Mouse (Mus musculus) neural tube, embryonic 15.5 days (tissue): Measurements from ENCODE around the gene Lingo2. TPM values are rescaled to one million over a fixed set of nuclear protein-coding genes. Genes with fewer than 3 reads are reported as not detected.

ENCODE experiments used
- ATAC-seq: fragments of 200-750 bp; cut with Nextera tagmentation; 2 replicates; pipeline ENCODE4 v1.8.0; 2017; ENCODE audit warnings: mild to moderate bottlenecking, moderate TSS enrichment, moderate library complexity; ENCODE audit not compliant: low FRiP score
- H3K27ac ChIP-seq: fragments of 300-500 bp; sonication (generic); replicated peaks from 2 replicates; pipeline ENCODE4 v1.5.1; 2015; ENCODE audit warnings: mild to moderate bottlenecking, inconsistent platforms
- H3K27me3 ChIP-seq: fragments of 300-500 bp; sonication (generic); replicated peaks from 2 replicates; pipeline ENCODE4 v1.6.1; 2015; ENCODE audit warnings: inconsistent platforms
- H3K36me3 ChIP-seq: fragments of 300-500 bp; sonication (generic); 2 replicates; pipeline ENCODE4 v1.6.1; 2015; ENCODE audit warnings: inconsistent platforms
- H3K4me1 ChIP-seq: fragments of 300-500 bp; sonication (generic); 2 replicates; pipeline ENCODE4 v1.6.1; 2015; ENCODE audit warnings: inconsistent platforms
- H3K4me2 ChIP-seq: fragments of 300-500 bp; sonication (generic); 2 replicates; pipeline ENCODE4 v1.6.1; 2015; ENCODE audit warnings: inconsistent platforms, mild to moderate bottlenecking, moderate library complexity
- H3K4me3 ChIP-seq: fragments of 300-500 bp; sonication (generic); replicated peaks from 2 replicates; pipeline ENCODE4 v1.5.1; 2015; ENCODE audit warnings: mild to moderate bottlenecking, inconsistent platforms
- H3K9ac ChIP-seq: fragments of 300-500 bp; sonication (generic); replicated peaks from 2 replicates; pipeline ENCODE4 v1.6.1; 2015; ENCODE audit warnings: mild to moderate bottlenecking, inconsistent platforms
- H3K9me3 ChIP-seq: fragments of 300-500 bp; sonication (generic); replicated peaks from 2 replicates; pipeline ENCODE4 v1.6.1; 2016; ENCODE audit warnings: inconsistent platforms
- WGBS: fragments of 180-500 bp; shearing (Covaris S2); methylation state at CpG from one replicate; pipeline ENCODE4 v1.1.7; 2015; ENCODE audit warnings: mixed read lengths; 5-methylcytosine and 5-hydroxymethylcytosine counted together
- polyA plus RNA-seq: library from polyadenylated mRNA; unstranded; fragments of >200 nt; fragmentation: Nextera tagmentation; extraction: Ambion mirVana; gene quantifications from 2 replicates; pipeline ENCODE4 v1.2.1, GENCODE M21; 2015

The Lingo2 gene
- polyA plus RNA-seq, 1 experiment from 2014 or later, result 89.8 TPM

DNA sequence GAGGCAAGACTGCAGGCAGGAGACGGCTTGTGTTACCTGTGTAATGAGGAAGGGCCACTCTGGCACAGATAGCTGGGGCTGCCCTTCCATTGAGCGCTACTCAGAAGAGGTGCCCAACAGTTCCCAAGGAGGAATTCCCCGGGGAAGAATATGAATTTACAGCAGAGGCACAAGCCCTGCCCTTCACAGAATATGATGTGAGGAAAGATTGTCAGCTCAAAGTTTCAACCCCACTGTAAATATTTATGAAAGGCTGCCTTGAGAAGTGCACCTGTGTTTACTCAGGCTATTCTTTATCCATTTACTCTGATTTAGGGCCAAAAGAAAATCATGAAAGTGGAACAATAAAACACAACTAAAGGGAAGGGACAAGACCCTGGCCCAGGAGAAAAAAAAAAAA lies 1034.1 kb downstream of the Lingo2 start:
- Histone ChIP-seq H3K4me2 (no peak overlapping the region), H3K4me1 (no peaks in the 10 kb centered on the region), H3K9ac (no peak overlapping the region), H3K27me3 (no peaks in the 10 kb centered on the region), H3K9me3 (no peaks in the 10 kb centered on the region), H3K27ac (no peak overlapping the region), H3K4me3 (no peak overlapping the region), H3K36me3 (no peaks in the 10 kb centered on the region)
- 83% methylated on average over 3 of the region's 3 CpGs for WGBS
- no peak for ATAC-seq

DNA sequence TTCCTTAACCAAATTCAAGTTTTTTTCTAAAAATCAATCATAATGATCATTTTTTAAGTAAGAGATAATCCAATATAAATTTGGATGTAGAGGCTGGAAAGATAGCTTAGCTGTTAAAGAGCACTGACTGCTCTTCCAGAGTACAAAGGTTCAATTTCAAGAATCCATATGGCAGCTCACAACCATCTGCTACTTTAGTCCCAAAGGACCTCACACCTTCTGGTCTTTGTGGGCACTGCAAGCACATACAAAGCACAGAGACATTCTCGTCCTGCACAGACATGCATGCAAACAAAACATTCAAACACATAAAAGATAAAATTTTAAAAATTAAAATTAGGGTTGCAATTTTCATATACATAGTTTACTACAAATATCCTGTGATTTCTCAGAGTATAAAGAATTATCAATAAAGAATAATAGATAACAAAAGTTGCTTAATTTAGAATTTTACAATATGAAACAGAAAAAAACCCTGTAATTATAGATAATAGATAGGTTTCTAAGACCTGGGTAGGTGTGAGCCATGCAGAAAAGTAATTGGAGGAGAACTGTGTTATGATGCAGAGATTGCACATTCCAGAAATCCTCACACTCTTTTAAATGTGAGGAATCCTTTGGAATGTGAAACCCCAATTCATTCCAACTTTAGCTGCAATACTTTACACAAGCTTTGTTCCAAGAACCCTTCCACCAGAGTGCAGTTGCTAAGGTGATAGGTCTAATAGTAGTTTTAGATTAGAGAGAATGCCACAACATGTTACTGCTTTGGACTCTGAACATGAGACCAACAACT lies 1053.6 kb downstream of the Lingo2 start:
- Histone ChIP-seq H3K4me1 (no peaks in the 10 kb centered on the region), H3K27ac (no peak overlapping the region), H3K9me3 (no peaks in the 10 kb centered on the region), H3K9ac (no peak overlapping the region), H3K36me3 (no peaks in the 10 kb centered on the region), H3K4me2 (no peak overlapping the region), H3K4me3 (no peak overlapping the region), H3K27me3 (no peaks in the 10 kb centered on the region)
- WGBS, result 33% methylated on average over 1 of the region's 1 CpGs
- no peak for ATAC-seq

DNA sequence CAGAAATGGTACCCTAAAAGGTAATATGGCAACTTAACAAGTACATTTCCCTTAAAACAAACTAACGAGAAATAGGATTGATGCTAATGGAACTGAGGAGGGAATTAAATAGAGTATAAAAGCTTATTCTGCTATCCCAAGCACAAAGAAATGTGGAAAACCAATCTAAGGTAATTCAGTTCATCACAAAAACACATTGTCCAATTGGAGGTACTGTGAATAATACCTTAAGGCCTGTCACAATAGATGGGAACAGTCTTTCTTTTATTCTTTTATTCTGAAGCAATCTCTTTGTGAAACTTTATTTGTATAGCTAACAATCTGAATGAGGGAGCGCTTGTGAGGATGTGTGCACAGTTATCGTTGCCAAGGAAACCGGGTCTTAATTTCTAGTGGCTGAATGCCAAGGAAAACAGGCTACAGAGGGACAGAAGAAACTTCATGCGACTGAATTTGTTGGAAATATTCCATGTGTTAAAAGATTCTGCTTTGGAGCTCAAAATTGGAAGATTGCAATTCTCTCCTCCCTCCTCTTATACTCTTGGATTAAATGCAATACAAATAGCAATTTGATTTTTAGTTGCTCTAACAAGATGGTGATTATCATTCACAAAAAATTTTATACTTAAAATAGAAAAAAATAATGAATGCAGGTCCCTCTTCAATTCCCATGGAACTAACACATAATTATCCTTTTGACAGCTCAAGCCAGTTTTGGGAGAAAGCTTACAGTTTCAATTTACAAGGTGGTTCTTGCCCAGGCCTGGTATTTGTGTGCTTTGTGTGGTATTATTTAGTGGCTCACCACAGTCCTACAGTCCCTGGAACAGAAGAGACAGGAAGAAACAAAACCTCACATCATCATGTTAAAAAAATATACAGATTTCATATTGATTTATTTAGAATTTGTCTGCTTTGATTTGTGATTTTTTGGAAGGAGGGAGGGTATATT lies 1065.7 kb downstream of the Lingo2 start:
- Histone ChIP-seq H3K4me2 (no peak overlapping the region), H3K4me3 (no peak overlapping the region), H3K27me3 (no peaks in the 10 kb centered on the region), H3K9ac (no peak overlapping the region), H3K4me1 (0 out of 2 replicates have a peak, but pooled peaks cover 3% of the 10 kb centered on the region), H3K9me3 (no peaks in the 10 kb centered on the region), H3K36me3 (no peaks in the 10 kb centered on the region), H3K27ac (no peak overlapping the region)
- ATAC-seq, result peak; percentile 83
- 18% methylated on average over 5 of the region's 5 CpGs for WGBS

DNA sequence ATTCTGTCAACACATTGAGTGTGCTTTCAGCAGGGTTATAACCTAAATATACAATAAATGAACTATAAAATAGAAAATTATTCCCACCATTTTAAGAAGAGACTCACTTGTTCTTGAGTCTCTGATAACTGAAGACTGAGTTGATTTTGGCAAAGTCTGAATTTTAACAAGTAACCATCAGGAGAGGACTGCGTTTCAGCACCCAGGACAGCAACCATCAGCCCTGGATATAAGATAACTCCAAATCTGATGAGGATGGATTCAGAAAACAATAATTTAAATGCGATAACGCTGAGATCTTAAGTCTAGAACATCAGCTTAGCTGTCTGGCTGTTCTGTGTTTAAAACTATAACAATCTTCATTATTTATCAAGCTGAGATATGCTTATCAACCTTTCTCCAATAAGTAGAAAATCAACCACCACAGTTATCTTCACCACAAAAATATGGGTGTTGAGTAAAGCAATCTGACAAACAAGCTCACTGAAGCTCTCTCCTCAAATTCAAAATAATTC lies 1066.5 kb downstream of the Lingo2 start:
- no peak overlapping the region for H3K9ac ChIP-seq

DNA sequence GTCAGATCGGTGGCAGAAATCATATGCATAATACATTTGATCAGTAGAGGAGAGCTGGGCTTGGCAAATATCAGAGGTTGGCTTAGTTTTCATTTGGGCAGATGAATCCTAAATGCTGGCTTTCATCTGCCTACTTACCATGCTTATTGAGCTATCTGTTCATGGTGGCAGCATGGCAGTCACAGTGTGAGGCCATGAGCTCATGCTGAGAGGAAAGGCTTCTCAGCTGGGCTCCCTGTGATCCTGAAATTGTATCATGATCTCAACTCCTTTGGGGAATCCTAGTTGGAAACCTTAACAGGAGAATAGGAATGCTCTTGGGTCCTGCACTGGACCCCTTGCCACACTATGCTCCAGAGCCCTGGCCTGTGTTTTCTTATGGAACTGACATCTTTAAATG lies 1105.0 kb downstream of the Lingo2 start:
- no peaks in the 10 kb centered on the region for H3K9me3 ChIP-seq
- no peak overlapping the region for H3K27ac ChIP-seq
- H3K4me2 ChIP-seq, result no peak overlapping the region
- H3K27me3 ChIP-seq, result no peaks in the 10 kb centered on the region
- no peak overlapping the region for H3K4me3 ChIP-seq
- WGBS, result 68% methylated on average over 1 of the region's 1 CpGs
- H3K9ac ChIP-seq, result no peak overlapping the region
- H3K36me3 ChIP-seq, result no peaks in the 10 kb centered on the region
- H3K4me1 ChIP-seq, result peaks cover 17% of the 10 kb centered on the region
- no peak for ATAC-seq

More for the DNA sequence above, 1066.5 kb downstream of the Lingo2 start:
- Histone ChIP-seq H3K9me3 (no peaks in the 10 kb centered on the region), H3K4me1 (0 out of 2 replicates have a peak, but pooled peaks cover 3% of the 10 kb centered on the region), H3K4me2 (no peak overlapping the region), H3K27me3 (no peaks in the 10 kb centered on the region), H3K36me3 (no peaks in the 10 kb centered on the region), H3K4me3 (no peak overlapping the region), H3K27ac (no peak overlapping the region)
- WGBS, result 61% methylated on average over 3 of the region's 3 CpGs
- ATAC-seq, result no peak

DNA sequence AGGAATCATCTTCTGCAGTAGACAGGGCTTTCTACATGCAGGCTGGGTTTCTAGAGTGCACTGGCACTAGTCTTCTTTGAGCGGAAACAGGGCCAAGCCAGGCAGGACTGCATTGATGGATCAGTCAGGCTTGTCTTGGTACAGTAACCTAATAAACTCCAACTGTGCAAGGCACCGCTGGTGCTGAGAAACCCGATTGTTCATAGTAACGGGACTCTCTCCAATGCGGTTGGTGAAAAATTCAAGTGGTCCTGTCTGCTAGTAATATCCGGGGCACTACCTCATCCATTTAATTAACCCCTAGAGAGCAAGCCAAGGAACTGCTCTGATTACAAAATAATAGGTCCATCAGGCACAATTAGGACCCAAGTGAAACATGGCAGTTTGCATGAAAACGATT lies 1106.4 kb downstream of the Lingo2 start:
- H3K9me3 ChIP-seq, result no peaks in the 10 kb centered on the region
- H3K9ac ChIP-seq, result peak overlapping the region; percentile 42; the same call in 1 of the 2 replicates
- H3K4me3 ChIP-seq, result peak overlapping the region; percentile 12; the same call in 1 of the 2 replicates
- H3K27ac ChIP-seq, result peak overlapping the region; percentile 83
- peaks cover 17% of the 10 kb centered on the region for H3K4me1 ChIP-seq
- peak; percentile 87 for ATAC-seq
- no peaks in the 10 kb centered on the region for H3K36me3 ChIP-seq
- H3K4me2 ChIP-seq, result peak overlapping the region; percentile 41
- WGBS, result 19% methylated on average over 7 of the region's 7 CpGs
- no peaks in the 10 kb centered on the region for H3K27me3 ChIP-seq

DNA sequence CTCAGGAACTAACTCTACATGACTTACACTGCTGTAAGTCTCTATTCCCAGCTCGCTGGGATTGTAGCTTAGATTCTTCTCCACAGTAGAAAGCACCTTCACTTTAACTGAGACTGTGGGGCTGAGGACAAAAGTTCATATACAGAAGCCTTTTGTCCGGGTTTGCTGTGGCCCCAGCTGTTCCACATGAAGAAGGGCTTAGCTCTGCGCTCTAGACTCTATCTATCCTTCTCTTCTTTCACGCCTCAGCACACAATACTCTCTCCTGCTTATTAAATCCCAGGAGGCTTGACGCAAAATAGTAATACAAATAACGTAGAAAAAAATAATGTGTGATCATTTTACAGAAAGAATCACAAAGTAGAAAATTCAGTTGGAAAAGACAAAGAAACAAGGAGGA lies 1107.0 kb downstream of the Lingo2 start:
- Histone ChIP-seq H3K9ac (peak overlapping the region; percentile 42; the same call in 1 of the 2 replicates), H3K4me3 (0 out of 2 replicates have a peak overlapping the region, but pooled peaks have one; percentile 12)

DNA sequence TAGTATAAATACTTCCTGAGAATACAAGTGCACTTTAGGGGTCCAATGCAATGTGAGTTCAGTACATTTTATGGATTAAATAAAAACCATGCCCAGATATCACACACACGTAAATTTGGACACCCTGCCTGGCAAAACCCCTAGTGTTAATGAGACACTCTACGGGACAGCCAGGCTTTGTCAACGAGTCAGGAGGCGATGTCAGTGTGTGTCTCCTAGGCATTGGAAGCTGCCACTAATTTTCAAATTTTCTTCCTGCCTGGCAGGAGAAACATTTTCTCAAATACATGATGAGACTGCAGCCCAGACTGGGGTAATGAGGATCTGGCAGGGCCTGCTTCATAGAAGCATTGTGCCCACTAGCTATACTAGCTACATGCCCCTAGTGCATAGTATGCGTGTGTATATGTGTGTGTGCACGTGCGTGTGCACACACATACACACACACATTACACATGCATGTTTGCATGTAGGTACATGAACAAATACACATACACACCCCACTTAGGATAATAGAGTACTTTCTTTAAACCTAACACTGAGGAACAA lies 1128.2 kb downstream of the Lingo2 start:
- H3K4me1 ChIP-seq, result no peaks in the 10 kb centered on the region
- no peak for ATAC-seq
- WGBS, result 72% methylated on average over 7 of the region's 7 CpGs
- H3K9me3 ChIP-seq, result no peaks in the 10 kb centered on the region
- 0 out of 2 replicates have a peak overlapping the region, but pooled peaks have one; percentile 23 for H3K27ac ChIP-seq
- H3K36me3 ChIP-seq, result no peaks in the 10 kb centered on the region
- H3K4me3 ChIP-seq, result no peak overlapping the region
- H3K9ac ChIP-seq, result no peak overlapping the region
- H3K27me3 ChIP-seq, result no peaks in the 10 kb centered on the region
- no peak overlapping the region for H3K4me2 ChIP-seq

More for the DNA sequence above, 1107.0 kb downstream of the Lingo2 start:
- peak overlapping the region; percentile 83 for H3K27ac ChIP-seq
- 36% methylated on average over 6 of the region's 6 CpGs for WGBS
- no peaks in the 10 kb centered on the region for H3K9me3 ChIP-seq
- no peaks in the 10 kb centered on the region for H3K27me3 ChIP-seq
- no peaks in the 10 kb centered on the region for H3K36me3 ChIP-seq
- peak; percentile 59 for ATAC-seq
- H3K4me1 ChIP-seq, result peaks cover 17% of the 10 kb centered on the region
- H3K4me2 ChIP-seq, result peak overlapping the region; percentile 41

DNA sequence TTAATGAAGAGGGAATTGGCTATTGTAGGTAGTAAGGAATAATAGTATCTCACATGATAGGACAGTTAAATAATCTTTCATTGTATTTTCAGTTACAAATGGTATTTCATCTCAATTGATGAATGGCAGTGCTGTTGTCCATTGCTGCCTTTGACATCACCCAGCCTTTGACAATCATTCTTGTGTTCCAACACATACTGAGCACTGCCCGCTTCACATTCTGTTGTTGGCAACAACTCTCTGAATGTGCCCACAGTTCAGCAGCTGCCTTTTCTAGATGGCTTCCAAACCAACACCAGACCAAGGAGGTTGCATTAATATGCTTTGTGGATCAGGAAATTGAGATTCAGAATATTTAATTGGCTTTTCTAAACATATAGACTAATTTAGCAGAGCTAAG lies 1130.8 kb downstream of the Lingo2 start:
- Histone ChIP-seq H3K27ac (no peak overlapping the region), H3K4me2 (no peak overlapping the region), H3K9me3 (no peaks in the 10 kb centered on the region), H3K9ac (no peak overlapping the region), H3K4me3 (no peak overlapping the region), H3K4me1 (no peaks in the 10 kb centered on the region), H3K36me3 (no peaks in the 10 kb centered on the region), H3K27me3 (no peaks in the 10 kb centered on the region)
- 83% methylated on average over 1 of the region's 1 CpGs for WGBS
- ATAC-seq, result no peak

DNA sequence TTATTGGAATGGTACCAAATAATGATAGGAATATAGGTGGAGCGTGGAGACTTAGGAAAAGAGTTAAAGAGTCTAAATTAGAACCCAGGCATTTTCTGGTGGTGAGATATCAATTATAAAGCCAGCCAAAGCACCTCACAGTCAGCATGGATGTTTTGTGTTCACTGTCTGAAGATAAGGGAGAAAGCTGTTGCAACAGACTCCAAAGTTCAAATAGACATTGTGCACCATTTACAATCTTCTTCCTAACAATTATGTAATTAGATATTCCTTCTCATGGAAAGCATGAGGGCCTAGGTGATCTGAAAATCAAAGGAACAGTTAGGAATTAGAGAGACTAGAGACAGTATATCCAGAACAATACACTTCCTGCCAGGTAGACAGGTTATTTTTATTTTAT lies 1136.8 kb downstream of the Lingo2 start:
- H3K4me3 ChIP-seq, result no peak overlapping the region
- no peak overlapping the region for H3K27ac ChIP-seq
- H3K4me1 ChIP-seq, result no peaks in the 10 kb centered on the region
- H3K4me2 ChIP-seq, result no peak overlapping the region
- WGBS, result 90% methylated on average over 1 of the region's 1 CpGs
- ATAC-seq, result no peak
- H3K36me3 ChIP-seq, result no peaks in the 10 kb centered on the region
- H3K27me3 ChIP-seq, result no peaks in the 10 kb centered on the region
- H3K9ac ChIP-seq, result no peak overlapping the region
- H3K9me3 ChIP-seq, result no peaks in the 10 kb centered on the region

DNA sequence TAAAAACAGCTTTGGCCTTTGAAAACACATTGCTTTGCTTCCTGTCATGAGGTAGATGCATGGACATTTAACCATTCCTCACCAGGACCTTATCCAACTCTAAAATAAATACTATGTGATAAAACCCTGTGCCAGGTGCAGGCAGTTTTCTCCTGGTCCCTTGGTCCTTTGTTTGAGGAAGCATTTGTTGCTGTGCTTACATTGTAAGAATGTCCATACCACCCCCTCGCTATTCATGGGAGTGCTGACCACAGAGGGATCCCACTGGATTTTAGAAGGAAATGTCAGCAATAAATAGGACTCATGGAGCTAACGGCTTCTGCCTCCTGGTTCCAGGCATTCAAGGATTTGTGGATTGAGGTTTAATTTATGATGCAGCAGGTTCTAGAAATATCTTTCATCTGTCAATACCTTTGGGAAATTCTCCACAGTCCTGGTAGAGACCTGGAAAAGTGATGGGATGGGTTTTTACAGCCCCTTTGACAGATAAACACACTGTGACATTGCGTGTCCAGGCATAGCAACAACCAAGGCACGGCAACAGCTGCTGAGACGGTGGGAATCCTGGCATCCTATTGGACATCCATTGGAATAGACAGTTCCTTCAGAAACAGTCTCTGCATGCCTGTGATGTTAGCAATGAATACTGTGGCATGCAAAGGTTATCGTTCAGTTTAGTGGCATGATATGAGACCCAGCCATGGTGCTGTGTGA lies 1143.9 kb downstream of the Lingo2 start:
- no peak overlapping the region for H3K4me3 ChIP-seq
- WGBS, result 27% methylated on average over 6 of the region's 6 CpGs
- no peak for ATAC-seq
- H3K4me1 ChIP-seq, result peaks cover 5% of the 10 kb centered on the region; the same call in 1 of the 2 replicates
- H3K27me3 ChIP-seq, result no peaks in the 10 kb centered on the region
- H3K27ac ChIP-seq, result no peak overlapping the region
- no peak overlapping the region for H3K4me2 ChIP-seq
- H3K36me3 ChIP-seq, result no peaks in the 10 kb centered on the region
- no peak overlapping the region for H3K9ac ChIP-seq
- H3K9me3 ChIP-seq, result no peaks in the 10 kb centered on the region
